Mouse (Mus musculus): Measurements from ENCODE around the gene Ccdc173.
A peak's percentile ranks its signal among the peaks of the same experiment; 100 is the strongest.

Gene Ccdc173

GRCm38 (mm10) chr2:69790285-69790684 is 910 bp upstream of the Ccdc173 start:
- DNase-seq (ENCODE audit: low spot score in 2 of 2): peak; percentile 87 to 91

GRCm38 (mm10) chr2:69788974-69789373 is 401 bp downstream of the Ccdc173 start:
- DNase-seq (ENCODE audit: low spot score in 2 of 2): no peak

- no peak for DNase-seq (ENCODE audit: low spot score in 2 of 2)
Measured at GRCm38 (mm10) chr2:69778836-69779177, 10.6 kb downstream of the Ccdc173 start.

GRCm38 (mm10) chr2:69777985-69778835 is 11.2 kb downstream of the Ccdc173 start:
- DNase-seq (ENCODE audit: low spot score in 2 of 2): peak; percentile 40 to 50

- DNase-seq (ENCODE audit: low spot score in 2 of 2): peak; percentile 26 to 60
Measured at GRCm38 (mm10) chr2:69773331-69773730, 16.0 kb downstream of the Ccdc173 start.

GRCm38 (mm10) chr2:69764716-69765115 is 24.7 kb downstream of the Ccdc173 start:
- DNase-seq (ENCODE audit: low spot score in 2 of 2): no peak

GRCm38 (mm10) chr2:69763340-69763739 is 26.0 kb downstream of the Ccdc173 start:
- no peak for DNase-seq (ENCODE audit: low spot score in 2 of 2)

- no peak for DNase-seq (ENCODE audit: low spot score in 2 of 2)
Measured at GRCm38 (mm10) chr2:69760980-69761379, 28.4 kb downstream of the Ccdc173 start.

- no peak for DNase-seq (ENCODE audit: low spot score in 2 of 2)
Measured at GRCm38 (mm10) chr2:69745091-69745490, 44.3 kb downstream of the Ccdc173 start.

GRCm38 (mm10) chr2:69723519-69723825 is 65.9 kb downstream of the Ccdc173 start:
- no peak for DNase-seq (ENCODE audit: low spot score in 2 of 2)

- DNase-seq (ENCODE audit: low spot score in 2 of 2): peak; percentile 95 to 96
Measured at GRCm38 (mm10) chr2:69722650-69723518, 66.5 kb downstream of the Ccdc173 start.

GRCm38 (mm10) chr2:69722273-69722649 is 67.1 kb downstream of the Ccdc173 start, which contains the start of gene Ppig:
Ppig (plus strand) TSS chr2:69722545.
- no peak for DNase-seq (ENCODE audit: low spot score in 2 of 2)

GRCm38 (mm10) chr2:69719121-69719520 is 70.3 kb downstream of the Ccdc173 start:
- DNase-seq (ENCODE audit: low spot score in 2 of 2): no peak

- no peak for DNase-seq (ENCODE audit: low spot score in 2 of 2)
Measured at GRCm38 (mm10) chr2:69716483-69716882, 72.9 kb downstream of the Ccdc173 start.

GRCm38 (mm10) chr2:69714126-69714525 is 75.2 kb downstream of the Ccdc173 start:
- no peak for DNase-seq (ENCODE audit: low spot score in 2 of 2)

- DNase-seq (ENCODE audit: low spot score in 2 of 2): no peak
Measured at GRCm38 (mm10) chr2:69713626-69714014, 75.8 kb downstream of the Ccdc173 start.

GRCm38 (mm10) chr2:69712981-69713625 is 76.3 kb downstream of the Ccdc173 start, which contains the start of gene Fastkd1:
Fastkd1 (minus strand) TSS chr2:69713516.
- DNase-seq (ENCODE audit: low spot score in 2 of 2): peak; percentile 90 to 94

- peak in 1 of 2 experiments; percentile 29 for DNase-seq (ENCODE audit: low spot score in 2 of 2)
Measured at GRCm38 (mm10) chr2:69712171-69712570, 77.2 kb downstream of the Ccdc173 start.

All from frontal cortex, postnatal 36 days (tissue).